ENCODE assay signal across 14 mouse cellular contexts in genomic region chr5:89714552-89714951, GRCm38 (mm10).
DNase-seq lines count a peak whose midpoint lies in the region; ATAC-seq and TF ChIP-seq lines count a peak whose summit lies in the region.
"Had no signal": no experiment of that assay in that cellular context is flagged by ENCODE, and none has a peak within 500 bp of the region (broad histone marks: within the 10 kb centered on the region; RNA-seq: fewer than 3 reads in every experiment).

No protein-coding gene starts in this region.

- no peak overlapping the region for H3K4me3 ChIP-seq in forebrain, postnatal 0 days (ENCODE audit: low read depth, low read length)
- no peak overlapping the region for H3K4me3 ChIP-seq in forebrain, embryonic 12.5 days (replicated peaks)
- H3K4me3 ChIP-seq in CH12.LX (replicated peaks in 1 of 3; ENCODE audit: low read depth in 2 of 3, low read length in 2 of 3, poor library complexity in 1 of 3): no peak overlapping the region
- H3K4me3 ChIP-seq in cortical plate, adult 2 months (ENCODE audit: insufficient read depth, low read length): no peak overlapping the region
- H3K4me3 ChIP-seq: heart, embryonic 12.5 days; megakaryocyte, embryonic 14.5 days; neural tube, embryonic 13.5 days had no signal

- no peak for ATAC-seq in forebrain, postnatal 0 days
- ATAC-seq in forebrain, embryonic 12.5 days (ENCODE audit: low FRiP score): no peak
- ATAC-seq: forebrain, embryonic 16.5 days; inflammation-experienced regulatory T-cells, adult 6 months had no signal

- peak; percentile 54 for TF ChIP-seq CTCF in forebrain, postnatal 0 days (IDR thresholded peaks at IDR 0.05; ENCODE audit: low read depth)
- peak in 1 of 2 experiments; percentile 27; a peak in 2 of 4 replicates for TF ChIP-seq CTCF in CH12.LX (conservative IDR thresholded peaks at IDR 0.05 in 1 of 2, IDR thresholded peaks at IDR 0.05 in 1 of 2; ENCODE audit: low read depth in 2 of 2, low read length in 2 of 2)
- peak; percentile 58 for TF ChIP-seq CTCF in cortical plate, adult 2 months (IDR thresholded peaks at IDR 0.05; ENCODE audit: extremely low read depth, insufficient read depth, low read length)

- dilution Hi-C loops in CH12.LX (cut with MboI; ENCODE audit: extremely low pct_ligation_motif_present, extremely low pct_unique_long_range_greater_than_20kb, low sequenced_read_pairs): no loop called here

- no peak for TF ChIP-seq POLR2A in CH12.LX (IDR thresholded peaks at IDR 0.05; ENCODE audit: low read depth, low read length)
- no peak for TF ChIP-seq POLR2A in cortical plate, adult 2 months (IDR thresholded peaks at IDR 0.05; ENCODE audit: extremely low read depth, insufficient read depth, low read length)

- no peak overlapping the region for H3K4me2 ChIP-seq in forebrain, postnatal 0 days (ENCODE audit: low read depth)
- no peak overlapping the region for H3K4me2 ChIP-seq in forebrain, embryonic 12.5 days
- H3K4me2 ChIP-seq in CH12.LX (ENCODE audit: insufficient read depth, low read depth, poor library complexity, severe bottlenecking): no peak overlapping the region
- H3K4me2 ChIP-seq: heart, embryonic 12.5 days; neural tube, embryonic 13.5 days had no signal

- peaks cover 3% of the 10 kb centered on the region; the same call in 1 of the 2 replicates for H3K4me1 ChIP-seq in forebrain, postnatal 0 days (ENCODE audit: insufficient read depth)
- H3K4me1 ChIP-seq in forebrain, embryonic 12.5 days: no peaks in the 10 kb centered on the region
- H3K4me1 ChIP-seq in CH12.LX (ENCODE audit: control insufficient read depth in 1 of 2, insufficient read depth in 2 of 2): no peaks in the 10 kb centered on the region
- no peaks in the 10 kb centered on the region for H3K4me1 ChIP-seq in cortical plate, adult 2 months (ENCODE audit: control insufficient read depth, insufficient read depth, low read length)
- H3K4me1 ChIP-seq: megakaryocyte, embryonic 14.5 days; neural tube, embryonic 13.5 days had no signal

- no peak overlapping the region for H3K9ac ChIP-seq in forebrain, postnatal 0 days
- H3K9ac ChIP-seq in forebrain, embryonic 12.5 days: no peak overlapping the region
- no peak overlapping the region for H3K9ac ChIP-seq in CH12.LX (ENCODE audit: insufficient read depth, low read depth)
- H3K9ac ChIP-seq: heart, embryonic 12.5 days; neural tube, embryonic 13.5 days had no signal

- no peak for TF ChIP-seq EP300 in CH12.LX (IDR thresholded peaks at IDR 0.05; ENCODE audit: low read length)

- in situ Hi-C loops in CH12.LX (cut with MboI; ENCODE audit: low pct_ligation_motif_present, low pct_unique_long_range_greater_than_20kb, low sequenced_read_pairs): no loop called here

- no peaks in the 10 kb centered on the region for H3K79me2 ChIP-seq in CH12.LX (replicated peaks; ENCODE audit: control insufficient read depth, extremely low read depth, insufficient read depth, poor library complexity, severe bottlenecking)

- H3K9me3 ChIP-seq in forebrain, postnatal 0 days (ENCODE audit: low read length): no peaks in the 10 kb centered on the region
- H3K9me3 ChIP-seq in forebrain, embryonic 12.5 days: no peaks in the 10 kb centered on the region
- peaks cover 13% of the 10 kb centered on the region for H3K9me3 ChIP-seq in CH12.LX (replicated peaks; ENCODE audit: low read length)
- H3K9me3 ChIP-seq: heart, embryonic 12.5 days; megakaryocyte, embryonic 14.5 days; neural tube, embryonic 13.5 days had no signal

- H3K36me3 ChIP-seq in forebrain, postnatal 0 days (ENCODE audit: insufficient read depth): no peaks in the 10 kb centered on the region
- no peaks in the 10 kb centered on the region for H3K36me3 ChIP-seq in forebrain, embryonic 12.5 days (replicated peaks)
- H3K36me3 ChIP-seq in CH12.LX (replicated peaks in 1 of 2; ENCODE audit: control insufficient read depth in 1 of 2, insufficient read depth in 1 of 2, low read length in 1 of 2): no peaks in the 10 kb centered on the region
- H3K36me3 ChIP-seq: heart, embryonic 12.5 days; neural tube, embryonic 13.5 days had no signal

- TF ChIP-seq RAD21 in CH12.LX (IDR thresholded peaks at IDR 0.05; ENCODE audit: low read depth, low read length): peak; percentile 27

- H3K27me3 ChIP-seq in forebrain, postnatal 0 days (ENCODE audit: insufficient read depth, low read length): no peaks in the 10 kb centered on the region
- H3K27me3 ChIP-seq in forebrain, embryonic 12.5 days: no peaks in the 10 kb centered on the region
- H3K27me3 ChIP-seq in CH12.LX (replicated peaks): no peaks in the 10 kb centered on the region
- H3K27me3 ChIP-seq: heart, embryonic 12.5 days; megakaryocyte, embryonic 14.5 days; neural tube, embryonic 13.5 days had no signal

- WGBS in forebrain, postnatal 0 days: 47% methylated on average over 2 of the region's 2 CpGs
- 70% methylated on average over 2 of the region's 2 CpGs for WGBS in forebrain, embryonic 12.5 days

- DNase-seq in forebrain, postnatal 0 days: peak; percentile 40
- peak; percentile 24 to 37 for DNase-seq in layer of hippocampus, postnatal 10 days (ENCODE audit: low spot score in 2 of 2)
- DNase-seq in layer of hippocampus, adult 9-11 months: no peak
- DNase-seq in CH12.LX (ENCODE audit: extremely low read depth): peak; percentile 6
- DNase-seq in ovary, adult 18-20 months (ENCODE audit: low spot score): no peak
- DNase-seq in adrenal gland, adult 2 months: no peak
- DNase-seq: thymus, postnatal 25 days had no signal

- H3K27ac ChIP-seq in forebrain, postnatal 0 days (ENCODE audit: low read depth, low read length): no peak overlapping the region
- H3K27ac ChIP-seq in forebrain, embryonic 12.5 days: no peak overlapping the region
- H3K27ac ChIP-seq in CH12.LX (ENCODE audit: insufficient read depth, low read depth): no peak overlapping the region
- no peak overlapping the region for H3K27ac ChIP-seq in cortical plate, adult 2 months (ENCODE audit: insufficient read depth, low read length)
- H3K27ac ChIP-seq: neural tube, embryonic 13.5 days had no signal

TF ChIP-seq in CH12.LX, 34 proteins besides CTCF, POLR2A, EP300 and RAD21:
- TF ChIP-seq NELFE (IDR thresholded peaks at IDR 0.05; ENCODE audit: low read depth, low read length): no peak
- TF ChIP-seq USF1 (IDR thresholded peaks at IDR 0.05; ENCODE audit: low read depth, low read length): no peak
- no peak for TF ChIP-seq KAT2A (IDR thresholded peaks at IDR 0.05; ENCODE audit: insufficient replicate concordance, low read length)
- no peak for TF ChIP-seq JUN (IDR thresholded peaks at IDR 0.05; ENCODE audit: insufficient read depth, low read depth, low read length)

Comparison
In these comparisons a context has a peak if more than half of its experiments do, and no peak if none do; other contexts are left out.
1. DNase-seq: peak in forebrain, postnatal 0 days (single experiment), layer of hippocampus, postnatal 10 days (2 of 2) and CH12.LX (single experiment); none in layer of hippocampus, adult 9-11 months (single experiment), ovary, adult 18-20 months (single experiment) and adrenal gland, adult 2 months (single experiment).